Mouse (Mus musculus): Measurements from ENCODE around the gene Rnf144b.

Rnf144b gene

GRCm38 (mm10) chr13:47223576-47224538 is 101.4 kb downstream of the Rnf144b start:
- DNase-seq (ENCODE audit: low spot score) = no peak

DNA sequence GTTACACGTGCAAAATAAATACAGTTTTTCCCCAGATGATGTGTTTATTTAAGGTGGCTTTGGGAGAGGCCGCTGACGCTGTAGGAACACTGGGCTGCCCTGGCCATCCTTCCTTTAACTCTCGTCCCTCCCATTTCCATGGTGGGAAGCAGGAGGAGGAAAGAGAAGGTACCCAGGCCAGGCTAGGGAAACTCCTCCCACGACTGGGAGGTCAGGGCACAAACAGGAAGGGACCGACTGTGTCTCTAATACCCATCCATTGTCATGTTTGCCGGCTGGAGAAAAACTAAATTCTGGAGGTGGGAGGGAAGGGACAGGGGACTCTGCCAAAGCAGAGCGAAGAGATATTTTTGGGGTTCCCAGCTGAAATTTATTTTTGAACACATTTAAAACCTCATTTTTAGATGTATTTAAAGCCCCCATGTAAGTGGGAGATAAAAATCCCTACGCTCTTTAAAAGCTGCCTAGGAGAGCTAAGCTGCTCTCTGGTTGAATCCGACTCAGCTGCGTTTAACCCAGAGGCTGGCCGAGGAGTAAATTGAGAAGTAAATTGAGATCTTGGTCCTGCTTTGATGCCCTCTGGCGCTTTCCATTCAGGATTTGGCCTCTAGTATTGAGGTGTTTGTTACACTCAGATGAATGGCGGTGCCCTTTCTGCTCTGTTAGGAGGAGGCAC is 102.3 kb downstream of the Rnf144b start:
- peak; percentile 54 for DNase-seq (ENCODE audit: low spot score)

DNA sequence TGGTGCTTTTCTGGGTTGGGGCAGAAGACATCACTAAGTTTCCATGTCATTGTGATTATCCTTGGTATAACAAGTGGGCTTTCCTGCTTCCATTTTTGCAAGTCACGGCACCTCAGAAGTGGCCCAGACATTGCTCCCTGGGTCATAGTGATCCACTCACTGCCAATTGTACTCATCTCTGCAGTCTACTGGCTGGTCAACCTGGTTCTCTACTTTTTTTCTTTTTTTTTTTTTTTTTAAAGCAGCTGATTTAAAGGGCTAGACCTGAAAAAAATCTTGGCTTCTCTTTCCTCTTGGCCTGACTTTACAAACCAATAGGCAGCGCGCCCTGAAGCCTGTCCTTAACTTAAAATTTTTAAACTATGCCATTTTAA is 102.9 kb downstream of the Rnf144b start:
- DNase-seq (ENCODE audit: low spot score) = no peak

DNA sequence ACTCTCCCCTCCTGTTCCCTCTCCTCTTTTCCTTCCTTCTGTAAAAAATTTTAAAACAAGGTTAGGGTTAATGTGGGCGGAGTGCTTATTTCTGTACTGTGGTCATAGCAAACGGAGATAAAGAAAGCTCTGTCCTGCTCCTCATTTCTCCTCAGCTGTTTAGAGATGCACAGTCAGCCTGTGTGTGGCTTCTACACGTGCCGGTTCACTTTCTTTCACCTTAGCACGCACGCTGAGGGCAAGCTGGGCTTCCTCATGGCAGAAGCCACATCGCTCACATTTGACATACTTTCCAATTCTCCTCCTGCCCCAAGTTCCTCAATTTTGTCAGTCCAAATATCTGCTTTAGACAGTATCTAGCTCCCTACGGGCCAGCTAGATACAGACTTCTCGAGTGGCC is 103.3 kb downstream of the Rnf144b start:
- DNase-seq (ENCODE audit: low spot score) = no peak

DNA sequence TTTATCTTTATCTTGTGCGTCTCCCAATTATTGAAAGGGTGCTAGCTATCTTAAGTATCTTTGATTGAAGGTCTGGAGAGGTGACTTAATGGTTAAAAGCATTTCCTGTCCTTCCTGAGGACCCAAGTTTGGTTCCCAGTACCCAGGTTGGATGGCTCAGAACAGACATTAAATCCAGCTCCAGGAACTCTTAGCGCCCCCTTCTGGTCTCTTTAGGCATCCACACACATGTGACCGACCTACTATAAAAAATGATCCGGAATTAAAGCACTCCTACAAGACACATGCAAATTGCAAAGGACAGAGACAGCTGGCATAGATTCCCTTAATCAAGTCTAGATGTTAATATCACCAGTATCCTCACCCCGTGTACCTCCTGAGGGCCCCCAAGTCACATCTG is 104.1 kb downstream of the Rnf144b start:
- DNase-seq (ENCODE audit: low spot score) = no peak

DNA sequence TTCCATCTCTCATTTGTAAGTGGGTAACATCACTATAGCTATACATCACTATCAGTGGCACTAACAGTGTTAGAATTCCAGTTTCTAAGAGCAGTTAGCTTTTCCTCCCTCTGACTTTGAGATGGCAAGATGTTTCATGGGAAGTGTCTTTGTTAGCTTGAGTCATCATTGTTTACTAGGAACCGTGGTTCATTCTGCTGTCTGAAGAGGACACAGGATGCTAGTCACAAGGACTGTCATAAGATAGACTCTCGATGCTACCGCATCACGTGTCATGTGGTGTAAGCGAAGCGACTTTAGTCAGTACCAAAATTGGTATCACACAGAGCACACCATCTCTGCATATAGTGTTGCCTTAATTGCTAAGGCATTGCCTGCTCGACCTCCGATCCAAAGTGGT is 105.7 kb downstream of the Rnf144b start:
- DNase-seq (ENCODE audit: low spot score) = no peak

DNA sequence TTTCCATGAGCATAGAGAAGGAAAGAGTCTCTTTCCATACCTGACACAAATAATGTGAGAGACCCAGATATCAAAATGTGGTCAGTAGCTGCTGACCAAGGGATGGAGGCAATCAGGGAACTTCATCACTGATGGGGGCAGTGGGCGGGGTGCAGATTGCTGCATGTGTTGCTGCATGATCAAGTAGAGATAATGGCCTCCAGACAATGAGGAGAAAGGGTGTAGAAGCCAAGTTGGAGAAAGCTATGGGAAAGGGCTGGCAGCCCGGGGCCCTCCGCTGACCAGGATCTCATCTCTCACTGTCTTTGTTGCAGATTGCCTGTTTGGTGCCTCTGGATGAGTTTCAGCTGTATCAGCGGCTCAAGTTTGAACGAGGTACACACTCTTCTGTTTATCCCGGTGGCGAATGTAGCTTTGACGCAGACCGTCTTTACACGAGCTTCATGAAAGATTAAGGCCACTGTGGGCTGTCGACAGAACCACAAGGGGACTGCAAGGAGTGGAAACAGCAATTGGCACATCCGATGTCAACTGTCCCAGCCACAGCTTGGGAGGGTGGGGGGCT is 106.3 kb downstream of the Rnf144b start:
- no peak for DNase-seq (ENCODE audit: low spot score)

GRCm38 (mm10) chr13:47232163-47232562 is 109.7 kb downstream of the Rnf144b start:
- DNase-seq (ENCODE audit: low spot score) = no peak

DNA sequence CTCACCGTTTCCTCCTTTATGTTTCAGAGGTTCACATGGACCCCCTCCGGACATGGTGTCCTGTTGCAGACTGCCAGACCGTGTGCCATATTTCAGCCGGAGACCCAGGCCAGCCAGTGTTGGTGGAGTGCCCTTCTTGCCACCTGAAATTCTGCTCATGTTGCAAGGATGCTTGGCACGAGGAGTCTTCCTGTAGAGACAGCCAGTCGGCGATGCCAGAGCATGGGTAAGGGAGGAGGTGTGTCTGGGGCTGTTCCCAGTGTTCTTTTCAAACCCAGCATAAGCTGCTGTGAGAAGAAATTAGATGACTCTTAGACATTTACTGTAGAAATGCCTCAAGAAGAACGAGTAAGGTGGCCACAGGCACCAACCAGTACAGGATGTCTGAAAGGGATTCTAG is 114.9 kb downstream of the Rnf144b start:
- no peak for DNase-seq (ENCODE audit: low spot score)

- DNase-seq (ENCODE audit: low spot score) = no peak
Observed at GRCm38 (mm10) chr13:47238131-47238530, 115.7 kb downstream of the Rnf144b start.

- DNase-seq (ENCODE audit: low spot score) = no peak
Observed at GRCm38 (mm10) chr13:47243569-47243968, 121.1 kb downstream of the Rnf144b start.

- DNase-seq (ENCODE audit: low spot score) = no peak
Observed at GRCm38 (mm10) chr13:47244771-47245170, 122.3 kb downstream of the Rnf144b start.

- DNase-seq (ENCODE audit: low spot score) = no peak
Observed at GRCm38 (mm10) chr13:47246459-47246858, 124.0 kb downstream of the Rnf144b start.

DNA sequence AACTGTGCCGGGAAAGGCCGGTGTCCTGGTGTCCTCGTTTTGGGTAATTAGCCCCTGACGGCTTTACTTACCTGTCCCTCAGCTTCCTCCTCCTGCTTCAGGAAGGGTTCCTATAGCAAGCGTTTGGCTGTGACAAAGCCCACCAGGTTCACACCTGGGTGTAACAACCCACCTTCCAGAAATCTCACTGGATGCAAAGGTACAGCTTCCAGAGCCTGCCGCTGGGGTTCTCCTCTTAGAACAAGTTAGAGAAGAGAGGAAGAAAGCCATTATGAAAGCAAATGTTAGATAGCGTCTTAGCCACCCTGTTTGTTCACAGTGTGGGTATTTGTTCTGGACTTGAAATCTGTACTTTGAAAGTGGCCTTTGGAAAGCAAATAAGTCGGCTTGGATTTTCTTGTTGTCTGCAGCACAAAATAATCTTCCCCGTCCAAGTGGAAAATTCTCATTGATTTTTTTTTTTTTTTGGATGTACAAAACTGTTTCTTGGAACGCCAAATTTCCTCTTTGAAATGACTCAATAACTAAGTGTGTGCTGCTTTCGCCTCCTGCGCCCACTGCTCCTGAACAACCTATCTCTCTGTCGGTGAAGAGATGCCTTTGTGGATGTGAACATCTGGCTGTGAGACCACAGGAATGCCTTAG is 124.8 kb downstream of the Rnf144b start:
- DNase-seq (ENCODE audit: low spot score) = no peak

DNA sequence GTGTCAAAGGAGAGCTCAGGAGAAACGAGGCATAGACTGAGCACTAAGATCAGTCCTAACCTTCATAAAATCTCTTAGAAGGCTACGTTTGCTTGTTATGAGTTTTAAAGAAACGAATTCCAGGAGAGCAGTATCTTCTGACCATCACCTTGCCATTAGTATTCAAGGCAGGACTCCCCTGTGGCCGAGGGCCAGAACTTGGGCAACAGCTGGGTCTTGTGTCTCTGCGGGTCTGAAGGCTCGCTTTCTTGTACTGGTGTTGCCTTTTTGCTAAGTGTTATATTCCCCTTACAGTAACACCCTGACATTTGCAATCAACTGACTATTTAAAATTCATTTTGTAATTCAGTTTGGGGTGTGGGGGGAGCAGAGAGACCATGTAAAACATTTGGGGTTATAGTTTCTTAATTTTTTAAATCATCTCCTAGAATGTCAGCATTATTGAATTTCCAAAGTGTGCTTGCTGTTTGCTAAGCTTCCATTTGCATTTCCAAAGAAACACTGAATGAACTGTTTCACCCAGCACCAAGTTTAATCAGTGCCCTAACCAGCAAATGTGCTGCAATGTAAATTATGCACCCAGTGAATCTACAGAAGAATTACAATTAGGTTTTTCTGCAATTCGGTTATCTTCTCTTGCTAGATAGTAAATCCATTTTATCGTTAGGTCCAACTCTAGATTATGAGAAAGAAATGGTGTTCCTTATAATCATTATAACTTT is 126.0 kb downstream of the Rnf144b start:
- DNase-seq (ENCODE audit: low spot score) = no peak

- no peak for DNase-seq (ENCODE audit: low spot score)
Observed at GRCm38 (mm10) chr13:47250615-47251014, 128.2 kb downstream of the Rnf144b start.

DNA sequence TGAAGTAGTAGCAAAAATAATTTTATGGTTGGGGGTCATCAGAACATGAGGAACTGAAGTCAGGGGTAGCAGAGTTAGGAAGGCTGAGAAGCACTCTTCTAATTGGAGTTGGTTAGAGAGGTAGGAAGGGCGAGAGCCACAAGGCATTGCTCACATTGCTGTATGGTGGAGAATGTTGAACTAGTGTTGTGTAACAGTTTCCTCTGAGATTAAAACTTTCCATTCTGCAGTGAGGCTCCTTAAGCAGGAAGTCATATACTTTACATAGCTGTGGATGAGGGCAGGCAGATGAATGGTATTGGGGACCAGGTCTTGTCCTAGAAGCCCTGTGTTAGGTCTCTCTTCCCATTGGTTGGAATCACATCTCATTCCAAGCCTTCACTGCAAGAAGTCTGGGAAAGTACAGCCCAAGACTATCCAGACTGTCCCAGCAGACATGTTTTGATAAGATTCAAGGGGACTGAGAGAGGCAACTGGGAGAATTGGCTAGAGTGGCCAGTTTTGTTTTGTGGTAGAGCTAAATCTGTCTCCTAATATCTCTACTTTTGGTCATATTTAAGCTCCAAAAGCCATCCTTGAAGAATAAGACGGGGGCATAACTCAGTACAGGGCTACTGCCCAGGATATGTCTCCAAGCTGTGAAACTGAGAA is 128.8 kb downstream of the Rnf144b start:
- DNase-seq (ENCODE audit: low spot score) = no peak

DNA sequence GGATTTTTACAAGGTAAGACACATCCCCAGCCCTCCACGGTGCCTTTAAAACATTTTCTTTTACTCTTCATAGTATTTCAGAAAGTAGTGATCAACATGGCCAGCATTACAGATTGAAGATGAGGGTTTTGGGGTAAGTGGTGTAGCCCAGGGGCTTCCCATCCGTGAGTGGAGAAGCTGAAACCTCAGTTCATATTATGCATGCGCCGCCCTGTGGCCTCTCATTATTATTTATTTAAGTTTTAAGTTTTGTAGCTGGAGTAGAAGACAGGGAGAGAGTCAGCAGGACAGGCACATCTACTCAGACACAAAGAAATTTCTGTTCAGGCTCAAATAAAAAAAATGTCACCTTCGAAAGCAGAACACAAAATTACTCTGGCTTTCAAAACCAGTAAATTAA is 131.3 kb downstream of the Rnf144b start:
- no peak for DNase-seq (ENCODE audit: low spot score)

GRCm38 (mm10) chr13:47259297-47259696 is 136.8 kb downstream of the Rnf144b start:
- DNase-seq (ENCODE audit: low spot score) = no peak

DNA sequence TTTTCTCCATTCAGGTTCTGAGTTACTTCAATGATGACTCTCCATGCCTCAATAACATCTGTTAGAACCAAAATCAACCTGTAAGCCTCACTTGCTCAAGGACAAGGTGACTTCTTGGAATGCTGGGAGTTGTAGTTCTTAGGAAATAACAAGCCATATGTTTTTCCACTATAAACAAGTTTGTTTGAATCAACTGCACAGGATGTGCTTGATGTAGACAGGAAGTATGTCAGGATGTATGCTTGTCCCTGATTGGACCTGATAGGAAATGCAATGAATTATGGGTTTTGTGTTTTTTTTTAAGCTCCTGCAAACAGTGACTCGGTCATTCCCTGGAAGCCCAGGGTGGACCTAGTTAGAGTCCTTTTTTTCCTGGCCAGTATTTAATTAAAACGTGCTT is 139.5 kb downstream of the Rnf144b start:
- DNase-seq (ENCODE audit: low spot score) = peak; percentile 18

DNA sequence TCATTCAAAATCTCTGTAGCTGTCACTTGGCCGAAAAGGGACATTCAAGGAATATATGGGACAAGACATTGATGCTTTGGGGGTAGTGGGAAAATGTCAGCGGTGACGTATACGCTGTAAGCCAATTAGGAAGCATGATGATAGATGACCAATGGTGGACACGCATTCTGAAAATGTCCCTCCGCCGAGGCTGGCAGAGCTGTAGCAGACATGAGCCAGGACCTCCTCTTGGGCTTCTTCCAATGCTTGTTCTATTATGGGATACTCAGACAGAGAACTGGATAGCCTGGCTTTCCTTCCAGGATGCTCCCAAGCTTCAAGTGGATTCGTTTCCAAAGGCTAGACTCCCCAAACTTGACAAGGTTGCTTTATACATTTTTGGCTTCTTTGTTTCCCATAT is 141.9 kb downstream of the Rnf144b start:
- no peak for DNase-seq (ENCODE audit: low spot score)

Measured in embryo, embryonic 10 days (tissue).